Comparison of ENCODE assay signal across 9 mouse cellular contexts in genomic region chr8:71312700-71313099, GRCm38 (mm10). TPM values are rescaled to one million over a fixed set of nuclear protein-coding genes. Genes with fewer than 3 reads are reported as not detected.
DNase-seq lines count a peak whose midpoint lies in the region; ATAC-seq lines count a peak whose summit lies in the region.
"Had no signal": no experiment of that assay in that cellular context is flagged by ENCODE, and none has a peak within 500 bp of the region (broad histone marks: within the 10 kb centered on the region; RNA-seq: fewer than 3 reads in every experiment).

No protein-coding gene starts in this region.

- peak overlapping the region; percentile 6; the same call in 1 of the 2 replicates for H3K27ac ChIP-seq in forebrain, embryonic 10.5 days
- H3K27ac ChIP-seq in forebrain, embryonic 16.5 days (ENCODE audit: low read length), result no peak overlapping the region

- H3K9me3 ChIP-seq in forebrain, embryonic 10.5 days, result no peaks in the 10 kb centered on the region
- no peaks in the 10 kb centered on the region for H3K9me3 ChIP-seq in forebrain, embryonic 16.5 days (ENCODE audit: control insufficient read depth, low read length)

- peaks cover 19% of the 10 kb centered on the region for H3K36me3 ChIP-seq in forebrain, embryonic 10.5 days (replicated peaks)
- H3K36me3 ChIP-seq in forebrain, embryonic 16.5 days (ENCODE audit: control insufficient read depth, insufficient read depth), result no peaks in the 10 kb centered on the region

- DNase-seq in forebrain, embryonic 10.5 days (ENCODE audit: extremely low spot score, low spot score), result no peak
- peak; percentile 84 for DNase-seq in adrenal gland, adult 2 months
- peak; percentile 57 for DNase-seq in gastrocnemius, postnatal 10 days
- peak; percentile 8 for DNase-seq in kidney, adult 18-20 months
- peak; percentile 68 for DNase-seq in lung, postnatal 36 days
- no peak for DNase-seq in thymus, postnatal 14 days
- DNase-seq in spleen, postnatal 4 days (ENCODE audit: low spot score in 2 of 2), result no peak

- H3K4me2 ChIP-seq in forebrain, embryonic 16.5 days (ENCODE audit: low read length), result no peak overlapping the region

- no peak overlapping the region for H3K9ac ChIP-seq in forebrain, embryonic 16.5 days (replicated peaks; ENCODE audit: low read depth, low read length)

- H3K4me3 ChIP-seq in forebrain, embryonic 10.5 days, result no peak overlapping the region
- no peak overlapping the region for H3K4me3 ChIP-seq in forebrain, embryonic 16.5 days (replicated peaks; ENCODE audit: low read length)
- H3K4me3 ChIP-seq: erythroblast, embryonic 14.5 days had no signal

- WGBS in forebrain, embryonic 10.5 days, result 70% methylated on average over 1 of the region's 1 CpGs
- 45% methylated on average over 1 of the region's 1 CpGs for WGBS in forebrain, embryonic 16.5 days

- ATAC-seq in forebrain, embryonic 16.5 days, result no peak

- H3K27me3 ChIP-seq in forebrain, embryonic 10.5 days (ENCODE audit: poor library complexity, severe bottlenecking), result no peaks in the 10 kb centered on the region
- H3K27me3 ChIP-seq in forebrain, embryonic 16.5 days (replicated peaks; ENCODE audit: control insufficient read depth, insufficient read depth, low read length), result no peaks in the 10 kb centered on the region

- peaks cover 14% of the 10 kb centered on the region for H3K4me1 ChIP-seq in forebrain, embryonic 10.5 days
- H3K4me1 ChIP-seq in forebrain, embryonic 16.5 days (replicated peaks; ENCODE audit: control insufficient read depth, insufficient read depth, low read length), result no peaks in the 10 kb centered on the region

RNA-seq across cellular contexts. Expression of gene Haus8, which starts 40.0 kb away (rescaled TPM):
- polyA plus RNA-seq in forebrain, embryonic 10.5 days (2016; fragmentation: Nextera tagmentation; extraction: Ambion mirVana), result 61.3 and 65.8 TPM in 2 replicates
- polyA plus RNA-seq in forebrain, embryonic 16.5 days (2015; fragmentation: Nextera tagmentation; extraction: Ambion mirVana), result 53.2 and 56.0 TPM in 2 replicates
- 10 to 100 TPM; 12.7 to 19.5 TPM for total RNA-seq in adrenal gland, adult 2 months (2021)
- polyA plus RNA-seq in adrenal gland, adult 2 months (2012; rRNA removed), result 3.7 and 4.7 TPM in 2 replicates
- 10 to 100 TPM; 10.0 to 10.3 TPM for total RNA-seq in gastrocnemius, postnatal 10 days (2021)

RNA-seq across cellular contexts. Expression of gene Myo9b, which starts 40.2 kb away (rescaled TPM):
- 26.0 and 28.0 TPM in 2 replicates for polyA plus RNA-seq in forebrain, embryonic 10.5 days (2016; fragmentation: Nextera tagmentation; extraction: Ambion mirVana)
- polyA plus RNA-seq in forebrain, embryonic 16.5 days (2015; fragmentation: Nextera tagmentation; extraction: Ambion mirVana), result 19.8 and 23.9 TPM in 2 replicates
- 10 to 100 TPM; 32.6 to 34.1 TPM for total RNA-seq in adrenal gland, adult 2 months (2021)
- 19.2 and 24.3 TPM in 2 replicates for polyA plus RNA-seq in adrenal gland, adult 2 months (2012; rRNA removed)
- total RNA-seq in gastrocnemius, postnatal 10 days (2021), result 10 to 100 TPM; 17.6 to 25.9 TPM

RNA-seq across cellular contexts. Expression of gene Use1, which starts 53.9 kb away (rescaled TPM):
- 81.4 and 82.7 TPM in 2 replicates for polyA plus RNA-seq in forebrain, embryonic 10.5 days (2016; fragmentation: Nextera tagmentation; extraction: Ambion mirVana)
- 100 and 115 TPM in 2 replicates for polyA plus RNA-seq in forebrain, embryonic 16.5 days (2015; fragmentation: Nextera tagmentation; extraction: Ambion mirVana)
- total RNA-seq in adrenal gland, adult 2 months (2021), result 100 to 1,000 TPM; 167 to 218 TPM
- 69.3 and 79.6 TPM in 2 replicates for polyA plus RNA-seq in adrenal gland, adult 2 months (2012; rRNA removed)
- total RNA-seq in gastrocnemius, postnatal 10 days (2021), result 100 to 1,000 TPM; 124 to 132 TPM

RNA-seq across cellular contexts. Expression of gene Ocel1, which starts 58.4 kb away (rescaled TPM):
- 3.5 and 4.0 TPM in 2 replicates for polyA plus RNA-seq in forebrain, embryonic 10.5 days (2016; fragmentation: Nextera tagmentation; extraction: Ambion mirVana)
- 7.8 and 8.0 TPM in 2 replicates for polyA plus RNA-seq in forebrain, embryonic 16.5 days (2015; fragmentation: Nextera tagmentation; extraction: Ambion mirVana)
- total RNA-seq in adrenal gland, adult 2 months (2021), result 10 to 100 TPM; 16.5 to 17.8 TPM
- 32.1 and 36.1 TPM in 2 replicates for polyA plus RNA-seq in adrenal gland, adult 2 months (2012; rRNA removed)
- 1 to 10 TPM; 7.4 to 8.1 TPM for total RNA-seq in gastrocnemius, postnatal 10 days (2021)

Comparison
In these comparisons a context has a peak if more than half of its experiments do, and no peak if none do; other contexts are left out.
1. DNase-seq: peak in adrenal gland, adult 2 months (single experiment), gastrocnemius, postnatal 10 days (single experiment), kidney, adult 18-20 months (single experiment) and lung, postnatal 36 days (single experiment); none in forebrain, embryonic 10.5 days (single experiment), thymus, postnatal 14 days (single experiment) and spleen, postnatal 4 days (0 of 2).